Mouse (Mus musculus): ENCODE results near the gene Atp8b5.

- TF ChIP-seq MYOG (IDR thresholded peaks at IDR 0.05; ENCODE audit: control insufficient read depth in 1 of 3, insufficient read depth in 1 of 3, insufficient read length in 2 of 3, low read depth in 2 of 3) = no peak
- TF ChIP-seq POLR2A (IDR thresholded peaks at IDR 0.05; ENCODE audit: insufficient read length, low read depth) = peak; percentile 29
- TF ChIP-seq E2F4 (IDR thresholded peaks at IDR 0.05; ENCODE audit: insufficient read depth) = no peak
- no peak for TF ChIP-seq SRF (IDR thresholded peaks at IDR 0.05; ENCODE audit: control insufficient read depth, insufficient read length, low read depth)
Observed at GRCm38 (mm10) chr4:43383246-43384082, 116.5 kb downstream of the Atp8b5 start.

Measured in myocyte (in vitro differentiated cells).